Mouse (Mus musculus) natural killer cell, adult 2 months (primary cell): ENCODE measurements around the gene Tamm41.

Experiments used
- DNase-seq, 2 experiments: peaks; one replicate each; pipeline ENCODE4 v3.0.0; 2022; ENCODE audit warnings: low spot score in 2 of 2

The Tamm41 gene

GRCm38 (mm10) chr6:114974331-114974730 lies 63.3 kb downstream of the Tamm41 start:
- DNase-seq: no peak

- DNase-seq: no peak
Observed at GRCm38 (mm10) chr6:114972988-114973387, 64.7 kb downstream of the Tamm41 start.

GRCm38 (mm10) chr6:114970895-114971294 lies 66.8 kb downstream of the Tamm41 start:
- DNase-seq: peak in 1 of 2 experiments; percentile 21

GRCm38 (mm10) chr6:114970386-114970785 lies 67.3 kb downstream of the Tamm41 start:
- DNase-seq: no peak

- peak in 1 of 2 experiments; percentile 12 for DNase-seq
Observed at GRCm38 (mm10) chr6:114969213-114970120, 68.2 kb downstream of the Tamm41 start, which contains the start of gene Vgll4. TSS of gene Vgll4 (minus strand) at chr6:114969994.

- DNase-seq: peak in 1 of 2 experiments; percentile 8
Observed at GRCm38 (mm10) chr6:114968361-114969212, 69.1 kb downstream of the Tamm41 start.

- no peak for DNase-seq
Observed at GRCm38 (mm10) chr6:114967623-114968022, 70.1 kb downstream of the Tamm41 start.

GRCm38 (mm10) chr6:114966396-114967154 lies 71.1 kb downstream of the Tamm41 start:
- DNase-seq: no peak

GRCm38 (mm10) chr6:114965802-114966201 lies 71.9 kb downstream of the Tamm41 start:
- no peak for DNase-seq

- DNase-seq: no peak
Observed at GRCm38 (mm10) chr6:114965396-114965795, 72.3 kb downstream of the Tamm41 start.

- DNase-seq: no peak
Observed at GRCm38 (mm10) chr6:114964235-114964634, 73.4 kb downstream of the Tamm41 start.

- no peak for DNase-seq
Observed at GRCm38 (mm10) chr6:114963636-114964035, 74.0 kb downstream of the Tamm41 start.

- DNase-seq: no peak
Observed at GRCm38 (mm10) chr6:114961276-114962068, 76.2 kb downstream of the Tamm41 start.

GRCm38 (mm10) chr6:114959012-114959398 lies 78.7 kb downstream of the Tamm41 start:
- DNase-seq: no peak

GRCm38 (mm10) chr6:114958249-114959011 lies 79.2 kb downstream of the Tamm41 start:
- DNase-seq: no peak

- DNase-seq: no peak
Observed at GRCm38 (mm10) chr6:114957756-114958155, 79.9 kb downstream of the Tamm41 start.

GRCm38 (mm10) chr6:114954496-114954895 lies 83.2 kb downstream of the Tamm41 start:
- no peak for DNase-seq
